Mouse (Mus musculus): ENCODE measurements around the gene Gdnf. TPM values are rescaled to one million over a fixed set of nuclear protein-coding genes. Genes with fewer than 3 reads are reported as not detected.

Gdnf gene
- polyA plus RNA-seq, 1 experiment, result 0.46 TPM

GRCm38 (mm10) chr15:7878861-7879260 is 68.2 kb downstream of the Gdnf start:
- TF ChIP-seq CTCF (IDR thresholded peaks at IDR 0.05; ENCODE audit: extremely low read depth, insufficient read depth, low read length) (no peak), POLR2A (IDR thresholded peaks at IDR 0.05; ENCODE audit: extremely low read depth, insufficient read depth, low read length) (no peak)
- no peak overlapping the region for H3K4me3 ChIP-seq (ENCODE audit: insufficient read depth, low read length)

GRCm38 (mm10) chr15:7879956-7880355 is 69.3 kb downstream of the Gdnf start:
- TF ChIP-seq CTCF (IDR thresholded peaks at IDR 0.05; ENCODE audit: extremely low read depth, insufficient read depth, low read length) (no peak), POLR2A (IDR thresholded peaks at IDR 0.05; ENCODE audit: extremely low read depth, insufficient read depth, low read length) (no peak)
- H3K27ac ChIP-seq (ENCODE audit: insufficient read depth, low read length), result no peak overlapping the region
- no peaks in the 10 kb centered on the region for H3K4me1 ChIP-seq (ENCODE audit: control insufficient read depth, insufficient read depth, low read length)
- no peak overlapping the region for H3K4me3 ChIP-seq (ENCODE audit: insufficient read depth, low read length)

More at GRCm38 (mm10) chr15:7878861-7879260, 68.2 kb downstream of the Gdnf start:
- H3K27ac ChIP-seq (ENCODE audit: insufficient read depth, low read length), result no peak overlapping the region
- no peaks in the 10 kb centered on the region for H3K4me1 ChIP-seq (ENCODE audit: control insufficient read depth, insufficient read depth, low read length)

DNA sequence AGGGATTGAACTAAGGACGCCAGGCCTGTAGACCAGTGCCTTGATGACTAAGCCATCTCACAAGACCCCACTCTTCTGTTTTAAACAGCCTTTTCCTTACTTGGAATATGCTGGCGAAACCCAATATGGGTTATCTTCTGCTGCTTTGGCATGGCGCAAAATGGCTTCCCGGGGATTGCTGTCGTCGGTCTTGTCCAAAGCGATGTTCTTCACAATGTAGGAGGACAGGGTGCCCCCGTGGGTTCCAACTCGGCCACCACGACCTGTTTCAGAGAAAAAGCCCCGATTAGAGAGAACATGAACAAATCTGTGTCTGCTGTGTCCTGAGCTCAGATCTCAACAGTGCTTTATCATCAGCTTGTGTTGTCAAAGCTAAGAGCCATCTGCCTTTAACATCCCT is 73.5 kb downstream of the Gdnf start:
- Histone ChIP-seq H3K4me3 (ENCODE audit: insufficient read depth, low read length) (no peak overlapping the region), H3K27ac (ENCODE audit: insufficient read depth, low read length) (no peak overlapping the region), H3K4me1 (ENCODE audit: control insufficient read depth, insufficient read depth, low read length) (no peaks in the 10 kb centered on the region)
- TF ChIP-seq POLR2A (IDR thresholded peaks at IDR 0.05; ENCODE audit: extremely low read depth, insufficient read depth, low read length) (no peak), CTCF (IDR thresholded peaks at IDR 0.05; ENCODE audit: extremely low read depth, insufficient read depth, low read length) (no peak)

- no peak overlapping the region for H3K4me3 ChIP-seq (ENCODE audit: insufficient read depth, low read length)
- no peak overlapping the region for H3K27ac ChIP-seq (ENCODE audit: insufficient read depth, low read length)
- H3K4me1 ChIP-seq (ENCODE audit: control insufficient read depth, insufficient read depth, low read length), result no peaks in the 10 kb centered on the region
- TF ChIP-seq POLR2A (IDR thresholded peaks at IDR 0.05; ENCODE audit: extremely low read depth, insufficient read depth, low read length) (no peak), CTCF (IDR thresholded peaks at IDR 0.05; ENCODE audit: extremely low read depth, insufficient read depth, low read length) (no peak)
Measured at GRCm38 (mm10) chr15:7885106-7885505, 74.5 kb downstream of the Gdnf start.

DNA sequence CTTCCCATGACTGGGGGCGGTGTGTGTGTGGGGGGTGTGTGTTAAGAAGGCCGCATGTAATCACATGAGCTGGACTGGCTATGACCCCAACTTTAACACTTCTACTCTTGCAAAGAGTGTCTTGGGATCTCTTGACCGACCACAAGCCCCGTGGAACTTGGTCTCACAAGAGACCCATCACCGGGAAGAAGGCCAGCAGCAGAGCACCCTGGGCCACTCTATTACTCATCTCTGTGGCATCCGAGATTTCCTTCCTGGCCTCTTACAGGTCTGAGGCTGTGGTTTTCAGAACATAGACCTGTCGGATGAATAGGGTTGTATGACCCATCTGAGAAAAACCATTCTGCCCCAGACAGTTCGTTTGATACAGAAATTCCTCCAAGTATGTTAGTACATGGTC is 75.9 kb downstream of the Gdnf start:
- Histone ChIP-seq H3K4me3 (ENCODE audit: insufficient read depth, low read length) (no peak overlapping the region), H3K4me1 (ENCODE audit: control insufficient read depth, insufficient read depth, low read length) (no peaks in the 10 kb centered on the region), H3K27ac (ENCODE audit: insufficient read depth, low read length) (no peak overlapping the region)
- no peak for TF ChIP-seq POLR2A (IDR thresholded peaks at IDR 0.05; ENCODE audit: extremely low read depth, insufficient read depth, low read length)
